Comparison of ENCODE assay signal across 11 mouse cellular contexts in the genomic region with DNA sequence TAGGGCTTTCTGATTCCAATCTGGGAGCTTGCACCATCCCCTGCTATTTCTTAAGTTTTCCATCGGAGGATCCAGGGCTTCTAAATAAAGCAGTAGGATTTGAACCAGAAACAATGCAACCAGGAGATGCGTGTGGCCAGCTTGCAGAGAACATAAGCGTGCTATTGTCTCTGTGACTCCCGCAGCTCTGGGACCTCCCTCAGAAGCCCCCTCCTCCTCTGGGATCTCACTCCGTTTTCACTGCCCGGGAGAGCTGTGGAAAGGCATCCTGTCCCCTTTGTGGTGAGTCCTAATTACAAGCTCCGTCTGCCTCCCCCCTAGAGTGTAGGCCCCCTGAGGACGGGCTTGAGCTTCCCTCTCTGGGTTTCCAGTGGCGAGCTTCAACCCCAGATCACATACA.
DNase-seq lines count a peak whose midpoint lies in the region; ATAC-seq lines count a peak whose summit lies in the region.
"Had no signal": no experiment of that assay in that cellular context is flagged by ENCODE, and none has a peak within 500 bp of the region (broad histone marks: within the 10 kb centered on the region; RNA-seq: fewer than 3 reads in every experiment).

No protein-coding gene starts in this region.

- H3K9me3 ChIP-seq in heart, embryonic 14.5 days (ENCODE audit: control insufficient read depth, low read length) = no peaks in the 10 kb centered on the region
- H3K9me3 ChIP-seq in forebrain, embryonic 15.5 days = no peaks in the 10 kb centered on the region
- no peaks in the 10 kb centered on the region for H3K9me3 ChIP-seq in neural tube, embryonic 11.5 days (ENCODE audit: control insufficient read depth, low read length)
- H3K9me3 ChIP-seq: liver, embryonic 13.5 days had no signal

- 20% methylated on average over 9 of the region's 9 CpGs for WGBS in heart, embryonic 14.5 days
- WGBS in forebrain, embryonic 15.5 days = 4% methylated on average over 9 of the region's 9 CpGs
- 5% methylated on average over 9 of the region's 9 CpGs for WGBS in neural tube, embryonic 11.5 days

- no peak overlapping the region; the same call in 1 of the 2 replicates for H3K9ac ChIP-seq in heart, embryonic 14.5 days (ENCODE audit: low read length)
- H3K9ac ChIP-seq in forebrain, embryonic 15.5 days (replicated peaks) = 0 out of 2 replicates have a peak overlapping the region, but pooled peaks have one; percentile 4
- H3K9ac ChIP-seq in neural tube, embryonic 11.5 days (ENCODE audit: low read length) = peak overlapping the region; percentile 26
- H3K9ac ChIP-seq: liver, embryonic 13.5 days had no signal

- peaks cover 5% of the 10 kb centered on the region; the same call in 1 of the 2 replicates for H3K27me3 ChIP-seq in heart, embryonic 14.5 days (ENCODE audit: control insufficient read depth, insufficient read depth, low read length)
- H3K27me3 ChIP-seq in forebrain, embryonic 15.5 days = no peaks in the 10 kb centered on the region
- no peaks in the 10 kb centered on the region for H3K27me3 ChIP-seq in neural tube, embryonic 11.5 days (ENCODE audit: control insufficient read depth, insufficient read depth, low read length)

- no peaks in the 10 kb centered on the region for H3K36me3 ChIP-seq in heart, embryonic 14.5 days (ENCODE audit: control insufficient read depth, insufficient read depth, low read length)
- no peaks in the 10 kb centered on the region for H3K36me3 ChIP-seq in forebrain, embryonic 15.5 days
- no peaks in the 10 kb centered on the region for H3K36me3 ChIP-seq in neural tube, embryonic 11.5 days (ENCODE audit: control insufficient read depth, insufficient read depth, low read length)
- H3K36me3 ChIP-seq: liver, embryonic 13.5 days had no signal

- H3K4me3 ChIP-seq in heart, embryonic 14.5 days (ENCODE audit: control insufficient read depth in 1 of 2, insufficient read depth in 1 of 2, low read depth in 1 of 2, low read length in 2 of 2) = no peak overlapping the region
- H3K4me3 ChIP-seq in forebrain, embryonic 15.5 days = no peak overlapping the region
- no peak overlapping the region for H3K4me3 ChIP-seq in neural tube, embryonic 11.5 days (ENCODE audit: low read depth, low read length)
- H3K4me3 ChIP-seq: liver, embryonic 13.5 days had no signal

- H3K4me2 ChIP-seq in heart, embryonic 14.5 days (ENCODE audit: low read length) = peak overlapping the region; percentile 51
- H3K4me2 ChIP-seq in forebrain, embryonic 15.5 days (replicated peaks) = no peak overlapping the region
- H3K4me2 ChIP-seq in neural tube, embryonic 11.5 days (ENCODE audit: low read depth) = peak overlapping the region; percentile 30
- H3K4me2 ChIP-seq: liver, embryonic 13.5 days had no signal

- no peak for DNase-seq in heart, postnatal 4 days
- DNase-seq in embryo, embryonic 11 days = peak; percentile 67
- peak; percentile 59 for DNase-seq in neural tube, embryonic 11.5 days (ENCODE audit: low spot score)
- DNase-seq in right cerebral cortex, postnatal 10 days (ENCODE audit: low spot score in 2 of 2) = no peak
- no peak for DNase-seq in gastrocnemius, adult 18-20 months (ENCODE audit: low spot score)
- DNase-seq in adrenal gland, postnatal 14 days = no peak
- DNase-seq: kidney, postnatal 36 days; liver, embryonic 13.5 days had no signal

- no peak for ATAC-seq in heart, embryonic 14.5 days (ENCODE audit: insufficient number of reproducible peaks, insufficient read depth, low FRiP score, low read depth)
- no peak for ATAC-seq in forebrain, embryonic 15.5 days (replicated peaks)
- ATAC-seq in neural tube, embryonic 11.5 days (ENCODE audit: insufficient read depth, low FRiP score, low TSS enrichment) = peak; percentile 13; the same call in 1 of the 2 replicates

- no peak overlapping the region for H3K27ac ChIP-seq in heart, embryonic 14.5 days (replicated peaks in 1 of 2; ENCODE audit: control insufficient read depth in 1 of 2, insufficient read depth in 1 of 2, low read depth in 2 of 2, low read length in 2 of 2)
- no peak overlapping the region for H3K27ac ChIP-seq in forebrain, embryonic 15.5 days (replicated peaks)
- peak overlapping the region; percentile 84 for H3K27ac ChIP-seq in neural tube, embryonic 11.5 days (ENCODE audit: low read depth, low read length)
- H3K27ac ChIP-seq: liver, embryonic 13.5 days; macrophage had no signal

- peaks cover 4 to 10% of the 10 kb centered on the region in 2 experiments; a peak in 2 of 4 replicates for H3K4me1 ChIP-seq in heart, embryonic 14.5 days (ENCODE audit: control insufficient read depth in 2 of 2, insufficient read depth in 2 of 2, low read length in 2 of 2)
- H3K4me1 ChIP-seq in forebrain, embryonic 15.5 days = peaks cover 35% of the 10 kb centered on the region
- H3K4me1 ChIP-seq in neural tube, embryonic 11.5 days (ENCODE audit: control insufficient read depth, insufficient read depth, low read length) = peaks cover 9% of the 10 kb centered on the region

Comparison
In these comparisons a context has a peak if more than half of its experiments do, and no peak if none do; other contexts are left out.
1. DNase-seq: peak in embryo, embryonic 11 days (single experiment) and neural tube, embryonic 11.5 days (single experiment); none in heart, postnatal 4 days (single experiment), right cerebral cortex, postnatal 10 days (0 of 2), gastrocnemius, adult 18-20 months (single experiment) and adrenal gland, postnatal 14 days (single experiment).